Mouse (Mus musculus) heart, postnatal 0 days (tissue): ENCODE measurements around the gene Slc39a11. TPM values are rescaled to one million over a fixed set of nuclear protein-coding genes. Genes with fewer than 3 reads are reported as not detected.

Source experiments
- ATAC-seq: fragments of 200-750 bp; cut with Nextera tagmentation; 2 replicates; pipeline ENCODE4 v1.8.0; 2017; ENCODE audit warnings: low read depth, moderate number of reproducible peaks, moderate library complexity; ENCODE audit not compliant: insufficient read depth
- DNase-seq: peaks from one replicate; pipeline ENCODE4 v3.0.0-alpha.2; 2016; ENCODE audit warnings: low spot score
- H3K27ac ChIP-seq: fragments of 300-500 bp; sonication (generic); 2 replicates; pipeline ENCODE4 v1.5.1; 2014; ENCODE audit warnings: low read depth, mild to moderate bottlenecking
- H3K27me3 ChIP-seq: fragments of 300-500 bp; sonication (generic); 2 replicates; pipeline ENCODE4 v1.6.1; 2014; ENCODE audit warnings: low read length, mixed read lengths; ENCODE audit not compliant: control insufficient read depth, insufficient read depth
- H3K36me3 ChIP-seq: fragments of 300-500 bp; sonication (generic); replicated peaks from 2 replicates; pipeline ENCODE4 v1.6.1; 2014; ENCODE audit warnings: low read length, mixed read lengths; ENCODE audit not compliant: control insufficient read depth, insufficient read depth
- H3K4me1 ChIP-seq: fragments of 300-500 bp; sonication (generic); 2 replicates; pipeline ENCODE4 v1.6.1; 2014; ENCODE audit warnings: antibody characterized with exemption; ENCODE audit not compliant: control insufficient read depth, insufficient read depth
- H3K4me2 ChIP-seq: fragments of 300-500 bp; sonication (generic); 2 replicates; pipeline ENCODE4 v1.6.1; 2014; ENCODE audit warnings: low read depth, mild to moderate bottlenecking, low read length, moderate library complexity
- H3K4me3 ChIP-seq: fragments of 300-500 bp; sonication (generic); 2 replicates; pipeline ENCODE4 v1.5.1; 2014; ENCODE audit warnings: low read depth, low read length
- H3K9ac ChIP-seq: fragments of 300-500 bp; sonication (generic); replicated peaks from 2 replicates; pipeline ENCODE4 v1.6.1; 2014; ENCODE audit warnings: low read depth, low read length, mixed read lengths
- H3K9me3 ChIP-seq: fragments of 300-500 bp; sonication (generic); replicated peaks from 2 replicates; pipeline ENCODE4 v1.6.1; 2016; ENCODE audit warnings: low read length; ENCODE audit not compliant: control insufficient read depth
- CTCF ChIP-seq: IDR thresholded peaks from 2 replicates; pipeline ENCODE4 v1.5.1; 2016; ENCODE audit warnings: antibody characterized with exemption, control low read depth, low read depth
- EP300 ChIP-seq: IDR thresholded peaks from 2 replicates; pipeline ENCODE4 v1.6.1; 2016; ENCODE audit warnings: antibody characterized with exemption, low read depth
- WGBS: fragments of 180-500 bp; shearing (Covaris S2); extraction: QIAGEN DNeasy Blood & Tissue Kit; methylation state at CpG from one replicate; pipeline ENCODE4 v1.1.7; 2014; 5-methylcytosine and 5-hydroxymethylcytosine counted together
- polyA plus RNA-seq: library from polyadenylated mRNA; unstranded; fragments of >200 nt; fragmentation: Nextera tagmentation; extraction: Ambion mirVana; gene quantifications from 2 replicates; pipeline ENCODE4 v1.2.1, GENCODE M21; 2015
- total RNA-seq: library from RNA; depleted of rRNA; stranded (reverse); fragments of >200 nt; gene quantifications from 2 replicates; pipeline ENCODE4 v1.2.3, GENCODE M21; 2014; ENCODE audit warnings: low replicate concordance

The Slc39a11 gene
- total and polyA plus RNA-seq, 2 experiments from 2014 or later = 8.6 to 16.3 TPM

- no peak overlapping the region for H3K27ac ChIP-seq
- ATAC-seq (no peak), DNase-seq (no peak)
- H3K4me3 ChIP-seq = no peak overlapping the region
- H3K4me2 ChIP-seq = no peak overlapping the region
- H3K4me1 ChIP-seq = no peaks in the 10 kb centered on the region
- TF ChIP-seq EP300 (no peak), CTCF (no peak)
- no peaks in the 10 kb centered on the region for H3K9me3 ChIP-seq
- H3K27me3 ChIP-seq = no peaks in the 10 kb centered on the region
- no peaks in the 10 kb centered on the region for H3K36me3 ChIP-seq
- H3K9ac ChIP-seq = no peak overlapping the region
- WGBS = 84% methylated on average over 14 of the region's 14 CpGs
These were observed 390.0 kb downstream of the Slc39a11 start for GRCm38 (mm10) chr11:113259712-113260382.

- ATAC-seq = no peak
These were observed 391.9 kb downstream of the Slc39a11 start for GRCm38 (mm10) chr11:113258016-113258415.

GRCm38 (mm10) chr11:113254653-113255052 lies 395.2 kb downstream of the Slc39a11 start:
- H3K4me2 ChIP-seq = no peak overlapping the region
- 76% methylated on average over 6 of the region's 6 CpGs for WGBS
- H3K36me3 ChIP-seq = no peaks in the 10 kb centered on the region
- TF ChIP-seq CTCF = no peak
- no peak for TF ChIP-seq EP300
- H3K4me3 ChIP-seq = no peak overlapping the region
- no peak overlapping the region for H3K27ac ChIP-seq
- ATAC-seq = no peak
- DNase-seq = no peak
- no peaks in the 10 kb centered on the region for H3K27me3 ChIP-seq
- no peaks in the 10 kb centered on the region for H3K4me1 ChIP-seq
- no peaks in the 10 kb centered on the region for H3K9me3 ChIP-seq
- no peak overlapping the region for H3K9ac ChIP-seq

More at GRCm38 (mm10) chr11:113258016-113258415, 391.9 kb downstream of the Slc39a11 start:
- Histone ChIP-seq H3K27ac (no peak overlapping the region), H3K36me3 (no peaks in the 10 kb centered on the region), H3K4me3 (no peak overlapping the region), H3K27me3 (no peaks in the 10 kb centered on the region), H3K9me3 (no peaks in the 10 kb centered on the region), H3K4me1 (no peaks in the 10 kb centered on the region), H3K9ac (no peak overlapping the region), H3K4me2 (no peak overlapping the region)
- TF ChIP-seq CTCF = no peak
- no peak for TF ChIP-seq EP300
- no peak for DNase-seq
- WGBS = 77% methylated on average over 6 of the region's 6 CpGs

- Histone ChIP-seq H3K4me1 (no peaks in the 10 kb centered on the region), H3K27ac (no peak overlapping the region), H3K36me3 (no peaks in the 10 kb centered on the region), H3K9me3 (no peaks in the 10 kb centered on the region), H3K9ac (no peak overlapping the region), H3K4me3 (no peak overlapping the region), H3K27me3 (no peaks in the 10 kb centered on the region), H3K4me2 (no peak overlapping the region)
- 74% methylated on average over 4 of the region's 4 CpGs for WGBS
- no peak for ATAC-seq
- DNase-seq = no peak
- TF ChIP-seq EP300 (no peak), CTCF (no peak)
These were observed 396.7 kb downstream of the Slc39a11 start for GRCm38 (mm10) chr11:113253169-113253568.

GRCm38 (mm10) chr11:113251172-113251571 lies 398.7 kb downstream of the Slc39a11 start:
- no peak overlapping the region for H3K27ac ChIP-seq
- no peak overlapping the region for H3K4me3 ChIP-seq
- H3K4me2 ChIP-seq = no peak overlapping the region
- no peaks in the 10 kb centered on the region for H3K27me3 ChIP-seq
- H3K9ac ChIP-seq = no peak overlapping the region
- DNase-seq = no peak
- ATAC-seq = no peak
- no peaks in the 10 kb centered on the region for H3K9me3 ChIP-seq
- H3K4me1 ChIP-seq = no peaks in the 10 kb centered on the region
- no peaks in the 10 kb centered on the region for H3K36me3 ChIP-seq
- WGBS = 85% methylated on average over 7 of the region's 7 CpGs
- TF ChIP-seq CTCF (no peak), EP300 (no peak)

- TF ChIP-seq CTCF = no peak
- Histone ChIP-seq H3K27ac (no peak overlapping the region), H3K4me1 (no peaks in the 10 kb centered on the region), H3K9me3 (no peaks in the 10 kb centered on the region), H3K4me3 (no peak overlapping the region), H3K4me2 (no peak overlapping the region), H3K36me3 (no peaks in the 10 kb centered on the region), H3K9ac (no peak overlapping the region), H3K27me3 (no peaks in the 10 kb centered on the region)
- no peak for ATAC-seq
- 54% methylated on average over 9 of the region's 9 CpGs for WGBS
- no peak for DNase-seq
These were observed 403.4 kb downstream of the Slc39a11 start for GRCm38 (mm10) chr11:113246475-113246874.
